23 mouse cellular contexts compared by ENCODE assay signal in the genomic region with DNA sequence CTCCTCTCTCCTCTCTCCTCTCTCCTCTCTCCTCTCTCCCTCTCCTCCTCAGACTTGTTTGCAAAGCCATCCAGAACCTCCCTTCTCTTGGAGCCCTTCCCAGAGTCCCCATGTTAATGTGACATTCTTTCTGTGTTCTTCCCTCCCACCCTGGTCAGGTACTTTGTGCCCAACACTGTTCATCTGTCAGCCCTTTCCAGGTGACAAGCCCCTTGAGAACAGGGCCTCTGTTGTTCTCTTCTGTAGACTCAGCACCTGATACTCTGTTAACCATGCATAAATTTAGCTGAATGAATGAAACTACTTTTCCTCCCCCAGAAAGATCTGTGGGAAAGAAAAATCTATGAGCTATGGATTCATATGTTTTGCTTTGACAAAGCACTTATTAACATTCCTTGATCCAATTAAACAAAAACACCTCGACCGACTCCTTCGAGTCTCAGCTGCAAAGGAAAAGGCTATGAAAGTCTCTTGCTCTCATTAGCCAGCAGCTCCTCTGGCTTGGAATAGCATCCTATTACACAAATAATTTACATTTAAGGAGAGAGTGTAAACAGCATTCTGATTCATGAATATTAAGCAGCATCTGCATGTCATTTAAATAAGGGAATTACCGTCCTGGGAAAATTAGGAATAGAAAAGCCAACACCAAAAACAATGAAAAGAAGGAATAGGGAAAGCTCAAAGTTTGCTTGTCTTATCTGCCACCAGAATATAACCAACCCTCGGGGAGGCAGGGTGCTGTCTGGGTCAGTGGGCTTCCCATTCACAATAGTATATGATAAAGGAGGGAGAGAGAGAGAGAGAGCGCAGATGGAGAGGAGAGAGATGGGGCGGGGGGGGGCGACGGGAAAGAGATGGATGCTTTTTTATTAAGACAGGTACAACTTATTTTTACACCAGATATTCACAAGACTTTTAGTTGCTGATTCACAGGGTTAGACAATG.
DNase-seq lines count a peak whose midpoint lies in the region; ATAC-seq lines count a peak whose summit lies in the region.
"Had no signal": no experiment of that assay in that cellular context is flagged by ENCODE, and none has a peak within 500 bp of the region (broad histone marks: within the 10 kb centered on the region; RNA-seq: fewer than 3 reads in every experiment).

No protein-coding gene starts in this region.

- H3K4me2 ChIP-seq in kidney, embryonic 16.5 days (replicated peaks; ENCODE audit: low read depth, low read length): no peak overlapping the region
- H3K4me2 ChIP-seq in kidney, embryonic 15.5 days: no peak overlapping the region
- 0 out of 2 replicates have a peak overlapping the region, but pooled peaks have one; percentile 3 for H3K4me2 ChIP-seq in forebrain, embryonic 16.5 days (ENCODE audit: low read length)
- H3K4me2 ChIP-seq: heart, embryonic 11.5 days; limb, embryonic 12.5 days; liver, embryonic 11.5 days had no signal

- H3K27me3 ChIP-seq in kidney, embryonic 16.5 days (ENCODE audit: insufficient read depth, low read length): no peaks in the 10 kb centered on the region
- H3K27me3 ChIP-seq in kidney, embryonic 15.5 days: no peaks in the 10 kb centered on the region
- H3K27me3 ChIP-seq in forebrain, embryonic 10.5 days (ENCODE audit: poor library complexity, severe bottlenecking): no peaks in the 10 kb centered on the region
- no peaks in the 10 kb centered on the region for H3K27me3 ChIP-seq in forebrain, embryonic 16.5 days (replicated peaks; ENCODE audit: control insufficient read depth, insufficient read depth, low read length)
- H3K27me3 ChIP-seq: limb, embryonic 12.5 days had no signal

- peak; percentile 65; the same call in 1 of the 2 replicates for ATAC-seq in kidney, embryonic 16.5 days (ENCODE audit: low FRiP score, low TSS enrichment)
- ATAC-seq in kidney, embryonic 15.5 days (replicated peaks; ENCODE audit: low FRiP score): no peak
- ATAC-seq in forebrain, embryonic 16.5 days: peak; percentile 90
- ATAC-seq: intestine, embryonic 16.5 days; liver, postnatal 0 days; lung, postnatal 0 days had no signal

- H3K4me1 ChIP-seq in kidney, embryonic 16.5 days (ENCODE audit: insufficient read depth, low read length): 0 out of 2 replicates have a peak, but pooled peaks cover 3% of the 10 kb centered on the region
- H3K4me1 ChIP-seq in kidney, embryonic 15.5 days: no peaks in the 10 kb centered on the region
- peaks cover 31% of the 10 kb centered on the region for H3K4me1 ChIP-seq in forebrain, embryonic 10.5 days
- H3K4me1 ChIP-seq in forebrain, embryonic 16.5 days (replicated peaks; ENCODE audit: control insufficient read depth, insufficient read depth, low read length): peaks cover 14% of the 10 kb centered on the region

- H3K36me3 ChIP-seq in kidney, embryonic 16.5 days (ENCODE audit: insufficient read depth, low read length): no peaks in the 10 kb centered on the region
- H3K36me3 ChIP-seq in kidney, embryonic 15.5 days: no peaks in the 10 kb centered on the region
- no peaks in the 10 kb centered on the region for H3K36me3 ChIP-seq in forebrain, embryonic 10.5 days (replicated peaks)
- no peaks in the 10 kb centered on the region for H3K36me3 ChIP-seq in forebrain, embryonic 16.5 days (ENCODE audit: control insufficient read depth, insufficient read depth)
- H3K36me3 ChIP-seq: G1E; limb, embryonic 12.5 days had no signal

- no peak overlapping the region for H3K4me3 ChIP-seq in kidney, embryonic 16.5 days (ENCODE audit: low read length)
- no peak overlapping the region for H3K4me3 ChIP-seq in kidney, embryonic 15.5 days (replicated peaks)
- no peak overlapping the region for H3K4me3 ChIP-seq in forebrain, embryonic 10.5 days
- H3K4me3 ChIP-seq in forebrain, embryonic 16.5 days (replicated peaks; ENCODE audit: low read length): no peak overlapping the region
- H3K4me3 ChIP-seq: limb, embryonic 12.5 days had no signal

- 79% methylated on average over 9 of the region's 9 CpGs for WGBS in kidney, embryonic 16.5 days
- WGBS in kidney, embryonic 15.5 days: 71% methylated on average over 9 of the region's 9 CpGs
- WGBS in forebrain, embryonic 10.5 days: 76% methylated on average over 9 of the region's 9 CpGs
- WGBS in forebrain, embryonic 16.5 days: 22% methylated on average over 9 of the region's 9 CpGs

- DNase-seq in Muller cell, postnatal 12 days (ENCODE audit: inconsistent ontology term): peak; percentile 36
- DNase-seq in forebrain, embryonic 10.5 days (ENCODE audit: extremely low spot score, low spot score): no peak
- no peak for DNase-seq in urinary bladder, postnatal 4 days (ENCODE audit: low spot score in 2 of 2)
- no peak for DNase-seq in embryo, embryonic 11 days
- DNase-seq: adrenal gland, adult 8-10 months; B cell, adult 2 months; cerebellum, adult 2 months; cerebellum, postnatal 36 days; gastrocnemius, postnatal 14 days; heart, adult 11 months; kidney, adult 9 months; kidney, postnatal 36 days; liver, postnatal 0 days had no signal

- no peak overlapping the region for H3K9ac ChIP-seq in kidney, embryonic 16.5 days (replicated peaks; ENCODE audit: low read length)
- H3K9ac ChIP-seq in kidney, embryonic 15.5 days: no peak overlapping the region
- no peak overlapping the region for H3K9ac ChIP-seq in forebrain, embryonic 16.5 days (replicated peaks; ENCODE audit: low read depth, low read length)
- H3K9ac ChIP-seq: limb, embryonic 12.5 days; liver, postnatal 0 days had no signal

- H3K9me3 ChIP-seq in kidney, embryonic 16.5 days (ENCODE audit: low read length): no peaks in the 10 kb centered on the region
- no peaks in the 10 kb centered on the region for H3K9me3 ChIP-seq in kidney, embryonic 15.5 days (replicated peaks)
- H3K9me3 ChIP-seq in forebrain, embryonic 10.5 days: no peaks in the 10 kb centered on the region
- H3K9me3 ChIP-seq in forebrain, embryonic 16.5 days (ENCODE audit: control insufficient read depth, low read length): no peaks in the 10 kb centered on the region
- H3K9me3 ChIP-seq: G1E; limb, embryonic 12.5 days had no signal

- H3K27ac ChIP-seq in kidney, embryonic 16.5 days (ENCODE audit: low read length): no peak overlapping the region
- H3K27ac ChIP-seq in kidney, embryonic 15.5 days: no peak overlapping the region
- peak overlapping the region; percentile 44; the same call in 1 of the 2 replicates for H3K27ac ChIP-seq in forebrain, embryonic 10.5 days
- H3K27ac ChIP-seq in forebrain, embryonic 16.5 days (ENCODE audit: low read length): peak overlapping the region; percentile 32; the same call in 1 of the 2 replicates
- H3K27ac ChIP-seq: limb, embryonic 12.5 days; macrophage had no signal

Comparison
In these comparisons a context has a peak if more than half of its experiments do, and no peak if none do; other contexts are left out.
1. H3K27ac ChIP-seq: peak in forebrain, embryonic 10.5 days (single experiment) and forebrain, embryonic 16.5 days (single experiment); none in kidney, embryonic 16.5 days (single experiment) and kidney, embryonic 15.5 days (single experiment).